Mouse (Mus musculus) cerebellum, postnatal 25 days (tissue): ENCODE data around the gene Syt3.

ENCODE experiments used
- DNase-seq, 2 experiments: peaks; one replicate each; pipeline ENCODE4 v3.0.0; 2021; ENCODE audit warnings: mixed read lengths in 2 of 2

Gene Syt3

DNA sequence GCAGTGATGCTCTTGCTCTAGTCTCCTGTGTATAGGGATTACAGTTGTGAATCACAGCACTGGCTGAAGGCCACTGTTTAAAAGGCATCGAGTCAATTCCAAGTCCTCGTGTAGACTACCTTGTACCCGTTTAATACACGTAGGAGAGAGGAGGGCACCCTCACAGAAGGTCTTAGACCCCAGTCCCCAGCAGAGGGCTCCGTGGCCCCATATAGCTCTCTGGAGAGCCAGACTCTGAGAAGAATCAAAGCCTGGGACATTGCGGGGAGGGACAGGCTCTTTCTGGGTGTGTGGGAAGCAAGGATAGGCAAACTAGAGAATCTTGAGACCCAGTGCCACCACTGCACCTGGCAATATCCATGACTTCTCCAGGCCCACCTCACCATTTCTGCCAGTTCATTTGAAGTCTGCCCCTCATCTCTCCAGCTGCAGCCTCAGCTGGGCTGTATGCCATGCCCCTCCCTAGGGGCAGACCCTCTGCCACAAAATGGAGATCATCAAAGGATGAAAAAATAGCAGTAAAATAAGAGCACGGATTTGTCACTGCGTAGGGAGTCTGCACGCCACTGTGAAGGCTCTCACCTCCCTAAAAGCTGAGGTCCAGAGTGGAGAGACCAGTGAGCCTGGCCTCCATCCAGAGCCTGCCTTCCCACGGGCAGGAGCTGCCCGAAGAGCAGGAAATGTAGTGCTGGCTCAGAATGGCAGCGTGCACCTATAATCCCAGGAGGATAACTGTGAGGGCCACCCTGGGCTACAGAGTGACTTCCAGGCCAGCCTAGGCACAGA lies 62.4 kb downstream of the Syt3 start:
- DNase-seq, result peak; percentile 80 to 89
